Mouse (Mus musculus) right cerebral cortex, postnatal 25 days (tissue): ENCODE results near the gene Cand2.

Experiments used
- DNase-seq: peaks from one replicate; pipeline ENCODE4 v3.0.0; 2022

The Cand2 gene

DNA sequence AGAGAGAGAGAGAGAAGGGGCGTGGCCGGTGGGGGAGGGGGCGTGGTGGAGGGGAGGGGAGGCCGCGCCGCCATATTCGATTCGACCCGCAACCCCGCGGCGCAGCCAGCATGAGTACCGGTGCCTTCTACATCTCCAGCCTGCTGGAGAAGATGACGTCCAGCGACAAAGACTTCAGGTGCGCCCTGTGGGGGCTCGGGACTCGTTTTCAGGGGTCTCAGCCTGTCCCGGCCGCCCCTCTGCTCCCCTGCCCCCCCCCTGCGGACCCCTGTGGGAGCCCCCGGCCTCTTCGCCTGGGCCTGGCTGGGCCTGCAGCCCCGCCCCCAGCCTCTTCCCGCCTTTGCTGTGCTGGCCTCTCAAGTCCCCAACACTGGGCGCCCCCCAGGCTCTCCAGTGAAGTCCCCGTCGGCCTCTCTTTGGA lies at the start of gene Cand2:
Gene Cand2 (plus strand): TSS at position 38 of the 421 bp plus-strand sequence.
- peak; percentile 8 for DNase-seq

DNA sequence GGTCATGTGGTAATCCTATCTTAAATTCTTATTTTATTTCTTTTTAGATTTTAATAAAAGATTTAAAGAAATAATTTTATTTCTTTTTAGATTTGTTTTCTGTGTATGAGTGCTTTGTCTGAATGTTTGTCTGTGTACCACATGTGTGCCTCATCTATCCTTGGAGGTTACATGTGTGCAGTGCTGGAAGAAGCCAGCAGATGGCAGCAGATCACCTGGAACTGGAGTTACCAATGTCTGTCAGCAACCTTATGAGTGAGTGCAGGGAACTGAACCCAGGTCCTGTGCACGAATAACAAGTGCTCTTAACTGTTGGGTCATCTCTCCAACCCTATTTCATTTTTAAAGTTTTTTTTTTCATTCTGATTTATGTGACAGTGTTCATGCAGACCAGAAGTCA lies 47.2 kb upstream of the Cand2 start:
- DNase-seq, result no peak

DNA sequence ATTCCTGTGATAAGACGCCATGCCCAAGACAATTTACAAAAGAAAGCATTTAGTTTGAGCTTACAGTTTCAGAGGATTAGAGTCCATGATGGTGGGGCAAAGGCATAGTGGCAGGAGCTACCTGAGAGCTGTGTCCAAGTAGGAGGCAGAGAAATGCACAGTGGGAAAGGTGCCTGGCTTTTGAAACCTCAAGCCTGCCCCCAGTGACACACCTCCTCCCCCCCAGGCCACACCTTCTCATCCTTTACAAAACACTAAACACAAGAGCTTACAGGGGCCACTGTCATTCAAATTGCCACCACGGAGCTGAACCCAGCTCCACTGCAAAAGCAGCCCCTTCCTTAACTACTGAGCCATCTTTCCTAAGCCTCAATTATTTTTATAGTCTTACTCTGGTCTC lies 46.8 kb upstream of the Cand2 start:
- DNase-seq, result no peak

DNA sequence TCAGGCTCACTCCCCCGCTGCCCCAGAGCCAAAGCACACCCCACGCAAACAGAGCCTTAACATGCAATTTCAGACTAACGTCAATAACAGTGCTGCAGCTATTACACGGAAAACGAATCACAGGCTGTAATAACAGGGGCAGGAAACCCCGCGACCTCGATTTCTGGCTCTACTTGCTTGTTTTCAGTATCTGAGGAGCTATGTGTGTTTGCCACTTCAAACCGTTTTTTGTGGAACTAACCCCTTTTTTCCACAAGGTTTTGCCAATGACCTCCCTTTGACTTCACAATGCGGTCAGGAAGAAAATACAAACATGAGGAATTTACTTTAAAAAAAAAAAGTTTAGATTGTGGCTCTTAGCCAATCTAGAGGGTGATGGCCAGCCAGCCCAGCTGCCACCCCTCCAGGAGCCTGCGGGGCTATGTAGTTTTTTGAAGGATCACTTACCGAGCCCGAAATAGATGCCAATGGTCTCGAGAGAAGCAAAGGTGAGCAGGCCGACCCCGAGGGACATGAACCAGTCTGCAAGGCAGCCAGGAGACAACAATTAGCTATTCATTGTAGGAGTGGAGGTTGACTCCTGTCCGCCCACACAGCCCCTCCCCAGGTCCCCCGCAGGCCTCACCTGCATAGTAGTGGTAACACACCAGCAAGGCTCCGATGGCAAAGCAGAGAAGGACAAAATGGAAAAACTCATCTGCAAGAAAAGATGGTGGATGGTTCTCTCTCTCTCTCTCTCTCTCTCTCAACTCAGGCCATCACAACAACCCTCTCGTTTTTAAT lies 43.6 kb upstream of the Cand2 start:
- DNase-seq, result no peak

DNA sequence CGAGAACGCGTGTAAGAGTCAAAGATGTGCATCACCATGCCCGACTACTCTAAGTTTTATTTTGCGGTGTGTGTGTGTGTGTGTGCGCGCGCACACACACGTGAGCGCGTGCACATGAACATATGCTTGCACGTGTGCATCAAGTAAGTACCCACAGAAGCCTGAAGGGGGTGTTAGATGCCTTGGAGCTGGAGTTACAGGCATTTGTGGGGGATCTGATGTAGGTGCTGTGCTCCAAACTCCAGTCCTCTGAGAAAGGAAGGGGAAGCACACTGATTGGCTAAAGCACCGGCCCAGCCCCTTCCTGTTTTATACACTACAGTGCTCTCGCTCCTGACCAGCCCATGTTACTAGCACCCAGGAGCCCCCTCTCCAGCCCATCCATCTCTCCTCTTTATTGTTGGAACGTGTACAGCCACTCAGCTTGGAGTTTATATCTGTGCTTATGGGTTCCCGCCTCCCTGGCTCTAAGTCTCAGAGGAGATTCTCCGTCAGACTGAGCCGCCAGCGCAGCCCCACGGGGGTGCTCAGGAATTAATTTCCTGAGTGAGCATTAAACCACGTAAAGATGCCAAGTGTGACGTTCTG lies 41.9 kb upstream of the Cand2 start:
- no peak for DNase-seq

GRCm38 (mm10) chr6:115734909-115735308 lies 39.4 kb upstream of the Cand2 start:
- no peak for DNase-seq

DNA sequence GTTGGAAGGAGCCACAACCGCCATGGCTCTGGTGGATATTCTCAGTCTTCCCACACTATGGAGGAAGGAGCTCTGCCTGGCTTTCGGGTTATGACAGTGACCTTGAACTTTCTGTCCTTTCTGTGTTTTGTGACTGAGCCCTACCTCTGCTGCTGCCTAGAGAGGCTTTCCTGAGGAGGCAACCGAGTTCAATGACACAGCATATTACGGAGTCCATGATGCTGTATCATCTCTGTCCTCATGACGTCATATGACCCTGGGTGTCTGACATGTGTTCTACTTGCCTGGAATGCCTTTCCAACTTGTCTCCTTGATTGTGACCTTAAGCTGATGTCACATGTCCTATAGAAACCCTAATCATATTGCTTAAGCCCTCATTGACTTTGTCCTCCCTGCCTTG lies 35.3 kb upstream of the Cand2 start:
- no peak for DNase-seq

DNA sequence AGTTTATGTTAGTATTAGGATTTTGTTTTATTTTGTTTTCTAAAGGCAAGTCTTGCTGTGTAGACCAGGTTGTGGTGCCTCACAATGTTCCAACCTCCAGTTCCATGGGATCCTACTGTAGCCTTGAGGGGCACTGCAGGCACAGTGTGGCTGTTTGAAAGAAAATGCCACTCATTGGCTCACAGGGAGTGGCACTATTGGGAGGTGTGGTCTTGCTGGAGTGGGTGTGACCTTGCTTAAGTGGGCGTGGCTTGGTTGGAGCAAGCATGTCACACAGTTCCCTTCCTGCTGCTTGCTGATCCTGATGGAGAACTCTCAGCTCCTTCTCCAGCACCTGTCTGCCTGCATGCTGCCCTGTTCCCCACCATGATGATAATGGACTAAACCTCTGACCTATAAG lies 30.8 kb upstream of the Cand2 start:
- DNase-seq, result no peak

DNA sequence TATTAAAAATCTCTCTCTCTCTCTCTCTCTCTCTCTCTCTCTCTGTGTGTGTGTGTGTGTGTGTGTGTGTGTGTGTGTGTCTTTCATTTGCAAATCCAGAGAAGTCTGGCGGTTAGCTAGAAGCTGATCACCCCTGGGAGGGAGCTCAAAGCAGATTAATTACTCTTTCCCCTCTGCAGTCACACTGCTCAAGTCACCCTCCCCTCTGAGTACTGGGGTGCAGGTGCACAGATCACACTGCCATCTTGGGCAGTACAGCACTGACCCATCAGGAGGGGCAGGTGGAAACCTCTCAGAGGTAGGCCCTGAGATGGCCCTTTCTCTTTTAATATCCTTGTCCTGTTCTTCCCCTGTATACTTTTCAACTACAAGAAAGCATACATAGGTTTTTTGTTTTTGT lies 28.0 kb upstream of the Cand2 start:
- no peak for DNase-seq

DNA sequence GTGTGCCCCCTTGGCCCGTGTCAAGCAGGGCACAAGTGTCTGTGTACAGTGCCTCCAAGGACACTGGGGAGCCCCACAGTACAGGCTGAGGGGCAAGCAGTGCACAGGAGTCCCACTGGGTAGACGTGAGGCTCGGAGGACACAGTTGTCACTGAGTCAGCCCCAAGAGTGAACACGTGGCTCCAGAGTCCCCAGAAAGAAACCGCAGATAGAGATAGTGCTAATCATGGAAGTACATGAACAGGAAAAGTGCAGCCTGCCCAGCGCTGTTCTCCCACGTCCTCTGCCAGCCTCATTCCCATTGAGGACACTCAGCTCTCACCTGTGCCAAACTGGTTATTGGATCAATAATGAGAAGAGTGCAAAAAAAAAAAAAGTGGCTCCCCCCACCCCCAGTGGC lies 18.8 kb upstream of the Cand2 start:
- no peak for DNase-seq

- no peak for DNase-seq
Measured at GRCm38 (mm10) chr6:115758981-115759435, 15.3 kb upstream of the Cand2 start.

DNA sequence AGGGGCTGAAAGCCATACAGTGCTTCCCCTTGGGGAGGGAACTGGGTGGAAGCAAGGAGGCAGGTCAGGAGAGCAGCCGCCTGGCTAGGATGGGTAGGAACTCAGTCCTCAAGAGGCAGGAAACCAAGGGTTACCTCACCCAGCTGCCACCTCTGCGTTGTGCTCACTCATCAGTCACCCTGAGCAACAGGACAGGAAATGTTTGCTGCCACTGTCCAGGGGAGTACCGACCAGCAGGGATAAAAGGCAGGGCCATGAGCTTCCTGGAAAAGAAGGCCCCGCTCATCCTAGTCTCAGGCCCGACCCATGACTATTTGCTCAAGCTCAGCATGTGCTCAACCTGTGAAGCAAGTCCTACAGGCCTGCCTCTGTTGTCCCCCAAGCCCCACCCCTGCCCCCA lies 14.9 kb upstream of the Cand2 start:
- no peak for DNase-seq

- DNase-seq, result no peak
Measured at GRCm38 (mm10) chr6:115760137-115760536, 14.2 kb upstream of the Cand2 start.

GRCm38 (mm10) chr6:115760982-115761381 lies 13.4 kb upstream of the Cand2 start:
- DNase-seq, result no peak

DNA sequence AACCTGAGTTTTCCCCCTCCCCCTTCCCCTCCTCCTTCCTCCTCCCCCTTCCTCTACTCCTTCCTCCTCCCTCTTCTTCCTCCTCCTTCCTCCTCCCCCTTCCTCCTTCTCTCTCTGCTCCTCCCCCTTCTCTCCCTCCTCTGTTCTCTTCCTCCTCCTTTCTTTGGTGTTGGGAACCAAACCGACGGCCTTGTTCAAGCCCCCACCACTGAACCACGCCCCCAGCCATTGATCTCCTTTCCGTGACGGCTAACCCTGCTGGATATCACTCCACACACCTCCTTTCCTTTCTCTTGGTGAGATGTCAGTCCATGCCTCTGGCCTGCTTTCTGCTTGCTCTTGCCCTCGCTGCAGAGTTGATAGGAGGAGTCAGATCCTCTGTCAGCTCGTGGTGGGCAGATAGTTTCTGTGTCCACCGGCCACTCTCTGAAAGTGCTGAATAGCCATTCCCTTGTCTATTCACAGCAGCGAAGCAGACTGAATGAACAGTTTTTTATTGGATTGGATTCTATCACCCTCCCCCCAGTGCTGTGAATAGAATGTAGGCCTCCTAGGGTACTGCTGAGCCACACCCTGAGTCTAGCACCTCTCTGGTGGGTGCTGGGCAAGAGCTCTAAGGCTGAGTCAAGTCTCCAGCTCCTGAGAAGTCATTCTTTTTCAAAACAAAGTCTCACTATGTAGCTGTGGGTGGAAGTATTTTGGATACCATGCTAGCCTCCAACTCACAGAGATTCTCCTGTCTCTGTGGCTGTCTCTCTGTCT lies 12.2 kb upstream of the Cand2 start, which contains the start of gene Tmem40:
Gene Tmem40 (minus strand): TSS at position 416 of the 762 bp plus-strand sequence.
- DNase-seq, result no peak

DNA sequence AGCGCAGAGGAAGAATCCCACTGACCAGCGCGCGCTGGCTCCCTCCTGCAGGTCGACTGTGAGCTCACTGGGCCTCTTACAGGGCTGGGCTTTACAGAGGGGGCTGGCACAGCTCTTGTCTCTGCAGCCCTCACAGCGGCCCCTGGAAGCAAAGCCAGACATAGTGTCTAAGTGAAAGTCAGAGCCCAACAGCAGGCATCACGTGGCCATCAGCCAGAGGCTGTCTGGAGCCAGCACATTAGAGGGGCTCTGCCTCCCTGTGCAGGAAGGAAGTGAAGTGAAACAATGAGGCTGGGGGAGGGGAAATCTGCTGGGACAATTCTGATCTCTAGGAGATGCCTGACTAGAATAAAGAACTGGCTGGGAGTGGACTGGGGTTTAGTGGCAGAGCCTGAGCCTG lies 10.2 kb upstream of the Cand2 start:
- DNase-seq, result peak; percentile 8

DNA sequence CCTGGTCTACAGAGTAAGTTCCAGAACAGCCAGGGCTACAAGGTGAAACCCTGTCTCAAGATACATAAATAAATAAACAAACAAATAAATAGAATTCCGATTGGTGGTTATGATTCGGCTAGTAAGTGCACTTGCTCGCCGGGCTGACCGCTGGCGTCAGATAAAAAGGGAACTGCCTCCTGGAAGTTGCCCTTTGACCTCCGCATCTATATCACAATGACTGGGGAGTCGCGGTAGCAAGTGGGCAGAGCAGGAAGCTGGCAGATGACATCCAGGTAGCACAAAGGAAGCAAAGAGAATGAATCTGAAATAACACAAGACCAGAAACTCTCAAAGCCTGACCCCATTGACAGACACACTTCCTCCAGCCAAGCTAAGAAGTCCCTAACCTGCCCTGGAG lies 7.0 kb upstream of the Cand2 start:
- DNase-seq, result no peak

GRCm38 (mm10) chr6:115768207-115768606 lies 6.1 kb upstream of the Cand2 start:
- DNase-seq, result no peak

DNA sequence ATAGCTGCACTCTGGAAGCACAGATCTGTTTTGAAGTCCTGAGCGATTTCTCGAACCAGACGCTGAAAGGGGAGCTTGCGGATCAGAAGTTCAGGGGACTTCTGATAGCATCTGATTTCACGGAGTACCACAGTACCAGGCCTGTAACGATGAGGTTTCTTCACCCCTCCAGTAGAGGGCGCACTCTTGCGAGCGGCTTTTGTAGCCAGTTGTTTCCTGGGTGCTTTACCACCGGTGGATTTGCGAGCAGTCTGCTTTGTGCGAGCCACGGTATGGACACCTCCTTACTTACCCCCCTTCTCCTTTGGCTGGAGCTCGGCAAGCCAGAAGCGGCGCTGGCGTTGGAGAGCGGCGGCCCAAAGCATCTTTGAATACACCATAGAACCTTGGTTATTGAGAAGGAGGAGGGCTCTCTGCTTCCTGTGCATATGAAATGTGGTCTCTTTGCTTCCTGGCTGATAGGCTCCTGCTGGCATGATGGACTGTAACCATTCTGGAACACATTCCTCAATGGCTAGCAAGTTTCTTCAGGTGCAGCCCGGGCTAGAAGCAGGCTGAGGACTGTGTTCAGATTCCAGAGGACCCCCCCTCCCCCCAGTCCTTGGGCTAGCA lies 4.2 kb upstream of the Cand2 start:
- no peak for DNase-seq

GRCm38 (mm10) chr6:115770852-115771251 lies 3.5 kb upstream of the Cand2 start:
- no peak for DNase-seq

DNA sequence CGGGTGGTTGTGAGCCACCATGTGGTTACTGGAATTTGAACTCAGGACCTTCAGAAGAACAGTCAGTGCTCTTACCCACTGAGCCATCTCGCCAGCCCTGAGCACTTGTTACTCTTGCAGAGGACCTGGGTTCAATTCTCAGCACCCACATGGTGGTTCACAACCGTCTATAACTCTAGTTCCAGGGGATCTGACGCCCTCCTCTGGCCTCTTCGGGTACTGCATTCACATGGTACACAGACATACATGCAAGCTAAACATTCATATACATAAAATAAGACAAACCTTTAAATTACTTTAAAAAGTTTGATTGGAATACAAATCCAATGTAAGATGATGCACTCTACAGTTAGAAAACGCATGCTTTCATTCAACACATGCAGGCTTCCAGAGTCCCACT lies 2.1 kb upstream of the Cand2 start:
- no peak for DNase-seq

- DNase-seq, result no peak
Measured at GRCm38 (mm10) chr6:115772604-115773003, 1.7 kb upstream of the Cand2 start.

- no peak for DNase-seq
Measured at GRCm38 (mm10) chr6:115773966-115774413, 348 bp upstream of the Cand2 start.
